Mouse (Mus musculus) monocyte, adult 5-6 weeks (primary cell): ENCODE results near the gene Ccnd3. TPM values are rescaled to one million over a fixed set of nuclear protein-coding genes. Genes with fewer than 3 reads are reported as not detected.

Experiments used
- ATAC-seq: fragments of 153-309, 156-312 bp; replicated peaks from 2 replicates; pipeline ENCODE4 v1.8.0; 2017; ENCODE audit warnings: mild to moderate bottlenecking; ENCODE audit not compliant: low TSS enrichment, insufficient number of reproducible peaks, severe bottlenecking, poor library complexity, low FRiP score
- total RNA-seq: library from RNA; stranded (forward); fragments of 200-1000, 200-491, 200-594 nt; gene quantifications from 3 replicates; pipeline ENCODE4 v1.2.3, GENCODE M21; 2017

Ccnd3 gene
- 152 to 227 TPM (median 161 TPM) in 3 replicates for total RNA-seq

DNA sequence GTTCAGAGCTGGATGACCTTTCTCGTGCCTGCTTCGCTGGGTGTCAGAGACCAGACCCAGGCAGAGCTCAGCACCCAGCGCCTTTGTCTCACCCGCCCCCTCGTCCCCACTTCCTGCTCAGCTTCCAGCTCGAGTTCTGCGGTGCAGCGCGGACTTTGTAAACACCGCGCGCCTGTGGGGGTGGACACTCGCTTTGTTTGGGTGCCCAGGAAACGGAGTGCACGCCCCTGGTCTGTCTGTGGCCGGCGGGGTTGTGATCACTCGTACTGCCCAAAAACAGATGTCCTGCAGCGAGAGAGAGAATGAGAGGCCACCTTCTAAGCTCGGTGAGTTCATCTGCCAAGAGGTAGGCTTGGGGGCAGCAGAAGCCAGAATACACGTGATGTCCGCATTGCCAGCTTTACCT lies at the start of gene Ccnd3:
Ccnd3 (plus strand) TSS at position 111 of the 406 bp plus-strand sequence.
- ATAC-seq: peak; percentile 57

- no peak for ATAC-seq
Observed at GRCm38 (mm10) chr17:47458310-47458709, 46.5 kb upstream of the Ccnd3 start.

DNA sequence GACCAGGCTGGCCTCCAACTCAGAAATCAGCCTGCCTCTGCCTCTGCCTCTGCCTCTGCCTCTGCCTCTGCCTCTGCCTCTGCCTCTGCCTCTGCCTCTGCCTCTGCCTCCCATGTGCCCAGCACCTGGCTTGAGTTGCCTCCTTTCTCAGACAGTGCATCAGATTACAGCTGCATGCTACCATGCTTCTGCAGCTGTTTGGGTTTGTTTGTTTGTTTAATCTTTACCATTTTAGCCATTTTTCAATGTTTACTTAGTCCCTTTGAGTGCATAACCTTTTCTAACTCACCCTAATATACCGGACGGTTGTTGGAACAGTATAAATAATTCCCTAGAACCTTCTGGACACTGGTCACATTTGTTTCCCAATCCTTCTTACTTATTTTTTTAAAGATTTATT lies 45.9 kb upstream of the Ccnd3 start:
- ATAC-seq: no peak

- no peak for ATAC-seq
Observed at GRCm38 (mm10) chr17:47459341-47459919, 45.4 kb upstream of the Ccnd3 start.

- ATAC-seq: no peak
Observed at GRCm38 (mm10) chr17:47461688-47462087, 43.2 kb upstream of the Ccnd3 start.

GRCm38 (mm10) chr17:47462209-47462608 lies 42.6 kb upstream of the Ccnd3 start:
- ATAC-seq: no peak

DNA sequence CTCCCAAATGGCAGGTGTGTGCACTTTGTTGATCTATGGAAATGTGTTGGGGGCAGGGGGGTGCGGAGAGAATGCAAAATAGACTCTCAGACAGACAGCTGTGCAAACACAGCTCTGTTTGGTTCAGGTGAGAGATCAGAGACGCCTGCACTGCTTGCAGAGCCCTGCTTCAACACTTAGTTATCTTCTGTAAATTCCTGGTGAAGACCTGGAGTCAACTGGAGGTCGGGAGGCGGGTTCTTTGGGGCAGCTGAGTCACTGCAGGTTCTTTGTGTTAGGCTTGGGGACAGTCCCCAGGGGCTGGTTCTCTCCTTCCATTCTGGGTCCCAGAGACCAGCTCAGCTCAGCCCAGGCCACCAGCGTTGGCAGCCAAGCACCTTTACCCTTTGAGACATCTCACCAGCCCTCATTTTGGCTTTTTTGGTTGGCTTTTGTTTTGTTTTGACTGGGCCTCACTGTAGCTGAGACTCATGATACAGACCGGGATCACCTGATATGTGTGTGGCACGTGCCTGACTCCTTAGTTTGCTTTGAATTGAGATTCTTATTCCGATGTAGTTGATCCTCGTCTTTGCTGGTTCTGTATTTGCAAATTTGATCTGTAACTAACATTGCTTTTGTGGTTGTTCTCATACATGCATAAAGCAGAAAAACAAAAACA lies 42.0 kb upstream of the Ccnd3 start:
- no peak for ATAC-seq

GRCm38 (mm10) chr17:47464248-47464965 lies 40.4 kb upstream of the Ccnd3 start:
- no peak for ATAC-seq

GRCm38 (mm10) chr17:47465016-47465415 lies 39.8 kb upstream of the Ccnd3 start:
- no peak for ATAC-seq

DNA sequence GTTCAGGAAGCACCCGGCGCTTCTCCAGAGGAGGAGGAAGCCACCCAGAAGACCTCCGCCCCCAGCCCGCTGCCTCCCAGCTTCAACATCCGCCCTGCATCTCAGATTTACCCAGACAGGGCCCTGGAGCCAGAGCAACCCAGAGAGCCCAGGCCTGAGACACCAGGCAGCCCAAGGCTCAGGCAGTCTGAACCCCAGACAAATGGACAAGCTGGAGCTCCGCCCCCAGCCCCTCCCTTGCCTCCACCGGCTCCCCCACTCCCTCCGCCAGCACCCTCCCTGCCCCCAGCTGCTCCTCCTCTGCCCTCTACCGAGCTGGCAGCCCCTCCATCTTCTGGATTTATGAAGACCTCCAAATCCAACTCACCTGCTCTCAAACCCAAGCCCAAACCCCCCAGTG lies 38.6 kb upstream of the Ccnd3 start:
- no peak for ATAC-seq

- ATAC-seq: no peak
Observed at GRCm38 (mm10) chr17:47467659-47468058, 37.2 kb upstream of the Ccnd3 start.

DNA sequence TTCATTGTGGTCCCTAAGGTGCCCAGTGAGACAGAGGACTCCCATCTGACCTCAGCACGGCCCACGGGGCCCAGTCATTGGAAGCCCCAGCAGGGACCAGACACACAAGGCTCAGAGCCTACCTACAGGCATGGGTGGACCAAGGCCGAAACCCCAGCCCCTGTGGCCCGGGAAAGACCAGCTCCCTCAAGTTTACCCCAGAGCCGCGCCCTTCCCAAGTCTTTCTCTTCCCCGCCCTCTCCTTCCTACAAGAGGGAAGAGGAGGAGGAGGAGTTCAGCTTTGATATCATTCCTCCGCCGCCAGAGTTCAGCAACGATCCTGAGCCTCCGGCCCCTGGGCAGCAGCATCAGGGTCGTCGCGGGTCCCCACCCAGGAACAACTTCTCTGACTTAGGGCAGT lies 36.8 kb upstream of the Ccnd3 start:
- ATAC-seq: no peak

DNA sequence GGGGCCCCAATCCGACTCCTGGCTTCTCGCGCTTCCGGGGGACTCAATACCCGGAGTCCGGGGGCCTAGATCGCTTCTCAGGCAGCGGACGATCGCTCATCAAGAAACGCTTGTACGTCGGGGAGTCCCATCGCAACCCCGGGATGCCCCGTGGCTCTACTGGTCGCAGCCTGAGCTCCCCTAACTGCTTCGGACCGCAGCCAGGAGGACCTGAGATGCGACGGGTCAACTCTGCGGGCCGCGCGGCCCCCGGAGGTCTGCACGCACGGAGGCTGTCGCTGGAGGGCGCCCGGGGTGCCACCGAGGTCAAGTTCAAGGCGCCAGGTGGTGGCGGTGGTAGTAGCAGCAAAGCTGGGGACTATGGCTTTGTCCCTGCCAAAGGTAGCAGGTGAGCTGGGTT lies 36.4 kb upstream of the Ccnd3 start:
- ATAC-seq: no peak

GRCm38 (mm10) chr17:47469642-47470041 lies 35.2 kb upstream of the Ccnd3 start:
- ATAC-seq: no peak

- ATAC-seq: no peak
Observed at GRCm38 (mm10) chr17:47470121-47470520, 34.7 kb upstream of the Ccnd3 start.

DNA sequence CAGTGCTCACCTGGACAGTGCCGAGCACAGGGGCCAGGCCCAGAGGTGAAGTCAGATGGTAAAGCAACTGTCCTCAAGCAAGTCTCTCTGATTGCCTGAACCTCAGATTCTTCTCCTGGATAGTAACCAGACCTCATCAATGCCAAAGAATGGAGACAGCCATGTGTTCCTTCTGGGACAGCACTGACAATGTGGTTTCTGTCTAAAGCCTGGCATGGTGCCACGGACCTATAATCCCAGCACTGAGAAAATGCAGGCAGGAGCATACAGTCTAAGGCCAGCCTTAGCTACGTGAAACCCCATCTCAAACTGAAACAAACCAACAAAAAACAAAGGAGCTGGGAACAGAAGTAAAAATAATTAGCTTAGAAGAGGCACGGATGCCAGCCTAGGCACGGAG lies 34.2 kb upstream of the Ccnd3 start:
- no peak for ATAC-seq

GRCm38 (mm10) chr17:47472435-47473350 lies 32.2 kb upstream of the Ccnd3 start:
- ATAC-seq: no peak

GRCm38 (mm10) chr17:47473434-47473974 lies 31.3 kb upstream of the Ccnd3 start:
- ATAC-seq: peak; percentile 59; the same call in 1 of the 2 replicates

DNA sequence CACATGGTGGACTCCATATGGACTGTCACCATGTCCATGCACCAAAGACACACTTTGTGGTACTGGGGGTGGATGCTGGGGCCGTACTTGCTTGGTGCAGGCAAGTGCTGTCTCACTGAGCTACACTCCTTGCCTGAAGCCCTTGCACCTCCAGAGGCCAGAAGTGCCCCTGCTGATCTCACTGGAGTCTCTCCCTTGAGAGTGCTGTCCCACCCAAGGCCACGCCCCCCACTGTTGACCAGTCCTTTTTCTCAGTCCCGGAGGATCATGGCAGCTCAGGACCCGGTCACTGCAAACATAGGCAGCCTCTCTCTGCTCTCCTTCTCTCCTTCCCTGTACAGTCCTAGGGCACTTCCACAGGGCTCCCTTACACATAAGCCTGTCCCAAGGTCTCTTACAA lies 30.6 kb upstream of the Ccnd3 start:
- no peak for ATAC-seq
